Mouse (Mus musculus) gonadal fat pad, adult 2 months (tissue): ENCODE results near the gene Lcn2. TPM values are rescaled to one million over a fixed set of nuclear protein-coding genes. Genes with fewer than 3 reads are reported as not detected.
"Not testable (repeated sequence)": the region's sequence is repeated elsewhere in the genome, so short reads cannot be mapped to it uniquely, and the experiment has no call there.

ENCODE experiments used
- DNase-seq: peaks from one replicate; pipeline ENCODE4 v3.0.0-alpha.2; 2012; ENCODE audit warnings: low read depth
- polyA plus RNA-seq: library from polyadenylated mRNA; depleted of rRNA; stranded (reverse); fragments of >200 nt; gene quantifications from 2 replicates; pipeline ENCODE4 v1.2.3, GENCODE M21; 2012

Lcn2 gene
- polyA plus RNA-seq, 1 experiment, result 3,887 TPM

DNA sequence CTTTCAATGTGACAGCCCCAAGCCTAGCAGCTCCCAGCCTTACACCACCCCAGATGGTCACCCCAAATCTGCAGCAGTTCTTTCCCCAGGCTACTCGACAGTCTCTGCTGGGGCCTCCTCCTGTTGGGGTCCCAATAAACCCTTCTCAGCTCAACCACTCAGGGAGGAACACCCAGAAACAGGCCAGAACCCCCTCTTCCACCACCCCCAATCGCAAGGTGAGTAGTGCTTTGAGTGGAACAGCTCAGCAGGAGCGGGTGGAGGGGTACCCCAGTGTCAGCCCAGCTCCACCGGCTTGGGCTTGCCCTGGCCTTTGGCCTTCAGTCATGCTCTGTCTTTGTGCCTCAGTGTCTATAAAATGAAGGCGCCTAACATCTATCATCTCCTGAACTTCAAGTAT, 20.7 kb downstream of the Lcn2 start:
- no peak for DNase-seq

DNA sequence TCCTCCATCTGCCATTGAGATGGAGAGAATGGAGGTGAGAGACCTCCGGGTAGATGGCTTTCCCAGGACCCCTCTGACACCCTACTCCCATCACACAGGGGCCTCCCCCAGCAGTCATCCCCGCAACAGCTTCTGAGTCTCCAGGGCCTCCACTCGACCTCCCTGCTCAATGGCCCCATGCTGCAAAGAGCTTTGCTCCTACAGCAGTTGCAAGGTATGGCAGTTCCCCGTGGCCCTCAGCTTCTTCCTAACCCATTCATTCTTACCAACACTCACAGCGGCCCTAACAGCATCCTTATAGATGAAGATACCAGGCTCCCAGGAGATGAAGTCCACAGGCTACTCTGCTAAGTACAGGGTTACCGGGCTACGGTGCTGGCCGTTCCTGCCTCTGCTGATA, 23.9 kb downstream of the Lcn2 start:
- DNase-seq, result no peak

DNA sequence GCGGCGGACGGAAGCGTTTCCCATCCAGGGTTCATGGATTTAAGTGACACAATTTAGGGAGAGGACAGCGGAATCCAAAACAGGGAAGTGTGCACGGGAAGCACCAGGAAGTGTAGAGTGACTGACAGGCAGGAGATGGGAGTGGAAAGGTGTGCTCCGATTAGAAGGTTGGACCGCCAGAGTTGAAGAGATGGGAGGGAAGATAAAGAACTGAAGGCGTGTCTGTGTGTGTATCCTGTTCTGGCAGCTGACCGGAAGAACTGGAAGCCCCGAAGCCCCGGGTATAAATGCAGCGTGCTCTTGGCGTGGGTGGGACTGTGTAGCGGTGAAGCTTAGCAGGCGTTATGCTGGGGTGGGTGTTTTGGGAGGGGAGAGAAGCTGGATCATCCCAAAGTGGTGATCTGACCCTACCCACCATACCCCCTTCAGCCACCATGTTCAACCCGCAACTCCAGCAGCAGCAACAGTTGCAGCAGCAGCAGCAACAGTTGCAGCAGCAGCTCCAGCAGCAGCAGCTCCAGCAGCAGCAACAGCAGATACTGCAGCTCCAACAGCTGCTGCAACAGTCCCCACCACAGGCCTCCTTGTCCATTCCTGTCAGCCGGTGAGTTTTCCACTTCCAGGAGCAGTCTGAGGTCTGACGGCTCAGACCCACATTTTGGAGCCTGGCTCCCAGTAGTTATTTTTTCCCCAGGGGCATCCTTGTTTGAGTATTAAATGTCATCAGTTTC, 24.5 kb downstream of the Lcn2 start:
- no peak for DNase-seq

DNA sequence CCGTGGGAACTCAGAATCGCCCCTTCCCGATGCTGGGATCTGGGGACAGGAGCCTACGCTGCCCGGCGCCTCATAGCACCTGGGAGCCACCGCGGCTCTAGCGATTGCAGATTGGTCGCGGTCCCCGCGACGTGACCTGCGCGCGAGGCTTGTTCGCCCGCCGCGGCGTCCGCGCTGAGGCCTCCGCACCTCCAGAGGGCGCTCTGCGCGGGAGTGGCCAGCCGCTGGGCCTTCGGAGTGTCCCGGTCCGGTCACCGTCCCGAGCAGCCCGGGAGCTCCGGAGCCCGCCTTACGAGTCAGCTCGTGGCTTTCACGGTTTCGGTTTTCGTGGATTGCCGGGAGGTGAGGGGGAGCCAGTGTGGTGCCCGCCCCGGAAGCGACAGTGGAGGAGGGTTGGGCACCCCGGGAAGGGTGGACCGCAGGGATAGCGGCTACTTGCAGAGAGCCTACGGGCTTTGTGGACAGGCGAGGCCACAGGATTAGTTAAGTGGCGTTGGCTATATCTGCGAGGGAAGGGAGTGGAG, 25.2 kb downstream of the Lcn2 start:
- DNase-seq, result no peak

- not testable (repeated sequence) for DNase-seq
Measured at GRCm38 (mm10) chr2:32362274-32362673, 25.8 kb downstream of the Lcn2 start.

- no peak for DNase-seq
Measured at GRCm38 (mm10) chr2:32361437-32361836, 26.6 kb downstream of the Lcn2 start.

DNA sequence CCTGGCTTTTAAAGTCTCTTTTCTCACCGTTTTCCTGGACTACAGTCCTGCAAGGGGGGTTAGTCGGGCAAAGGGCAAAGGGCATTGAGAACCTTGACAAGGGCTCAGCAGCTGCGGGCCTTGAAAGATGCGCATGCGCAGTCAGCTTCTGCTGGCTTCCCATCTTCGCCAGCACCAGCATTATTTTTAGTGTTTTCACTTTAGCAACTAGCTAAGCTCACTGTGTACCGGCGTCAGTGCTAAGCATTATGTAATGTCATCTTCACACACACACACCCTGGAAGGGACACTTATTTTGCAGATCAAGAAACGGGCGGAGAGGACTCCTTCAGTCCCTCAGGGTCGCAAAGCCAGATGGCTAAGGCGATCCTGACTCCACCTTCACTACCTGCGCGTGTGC, 27.3 kb downstream of the Lcn2 start:
- no peak for DNase-seq

- DNase-seq, result no peak
Measured at GRCm38 (mm10) chr2:32358381-32358780, 29.7 kb downstream of the Lcn2 start.

- DNase-seq, result no peak
Measured at GRCm38 (mm10) chr2:32357710-32358109, 30.3 kb downstream of the Lcn2 start.

GRCm38 (mm10) chr2:32356216-32356615, 31.8 kb downstream of the Lcn2 start:
- DNase-seq, result no peak

DNA sequence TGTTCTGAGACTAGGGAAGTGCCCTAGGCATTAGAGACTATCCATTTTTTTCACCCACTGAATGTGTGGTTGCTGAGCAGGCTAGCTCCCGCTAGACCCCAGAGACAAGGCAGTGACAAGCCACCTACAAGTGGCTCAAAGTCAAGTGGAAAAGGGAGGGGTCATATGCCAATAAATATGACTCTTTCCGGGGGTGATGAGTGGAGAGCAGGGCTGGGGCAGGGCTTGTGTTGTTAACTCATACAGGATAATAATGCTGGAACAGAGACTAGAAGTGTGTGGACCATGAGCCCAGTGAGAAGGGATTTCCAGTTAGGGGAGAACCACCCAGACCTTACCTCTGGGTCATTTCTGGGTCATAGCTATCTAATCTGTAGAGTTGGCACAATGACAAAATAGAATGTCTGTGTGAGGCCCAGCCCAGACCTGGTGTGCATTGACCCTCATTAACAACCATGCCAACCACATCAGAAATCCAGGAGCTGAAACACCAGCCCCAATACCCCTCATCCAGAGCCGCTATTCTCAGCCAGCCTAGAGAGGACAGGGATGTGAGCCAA, 33.6 kb downstream of the Lcn2 start:
- no peak for DNase-seq

GRCm38 (mm10) chr2:32353836-32354235, 34.2 kb downstream of the Lcn2 start:
- no peak for DNase-seq

DNA sequence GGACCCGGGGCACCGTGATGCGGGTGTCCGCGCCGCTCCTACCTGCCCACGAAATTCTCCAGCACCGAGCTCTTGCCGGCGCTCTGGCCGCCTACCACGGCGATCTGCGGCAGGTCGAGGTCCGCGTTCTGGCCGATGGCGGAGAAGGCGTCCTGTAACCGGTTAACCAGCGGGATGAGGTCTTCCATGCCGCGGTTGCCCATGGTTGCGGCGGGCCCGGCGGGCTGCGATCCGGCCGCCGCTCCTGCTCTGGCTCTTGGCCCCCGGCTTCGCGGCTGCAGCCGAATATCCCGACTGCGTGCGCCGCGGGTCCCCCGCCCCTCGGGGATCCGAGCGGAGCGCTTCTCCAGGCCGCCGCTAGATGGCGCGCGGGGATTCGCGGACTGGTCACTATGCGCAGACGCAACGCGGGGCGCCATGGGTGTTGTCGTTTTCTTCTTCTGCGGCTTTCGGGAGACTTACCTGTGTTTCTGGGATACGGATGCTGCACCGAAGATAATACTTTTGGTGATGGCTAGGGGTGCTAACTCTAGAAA, 35.0 kb downstream of the Lcn2 start, which contains the start of gene Dnm1:
Gene Dnm1 (minus strand): TSS at position 332 of the 536 bp plus-strand sequence.
- DNase-seq, result no peak

DNA sequence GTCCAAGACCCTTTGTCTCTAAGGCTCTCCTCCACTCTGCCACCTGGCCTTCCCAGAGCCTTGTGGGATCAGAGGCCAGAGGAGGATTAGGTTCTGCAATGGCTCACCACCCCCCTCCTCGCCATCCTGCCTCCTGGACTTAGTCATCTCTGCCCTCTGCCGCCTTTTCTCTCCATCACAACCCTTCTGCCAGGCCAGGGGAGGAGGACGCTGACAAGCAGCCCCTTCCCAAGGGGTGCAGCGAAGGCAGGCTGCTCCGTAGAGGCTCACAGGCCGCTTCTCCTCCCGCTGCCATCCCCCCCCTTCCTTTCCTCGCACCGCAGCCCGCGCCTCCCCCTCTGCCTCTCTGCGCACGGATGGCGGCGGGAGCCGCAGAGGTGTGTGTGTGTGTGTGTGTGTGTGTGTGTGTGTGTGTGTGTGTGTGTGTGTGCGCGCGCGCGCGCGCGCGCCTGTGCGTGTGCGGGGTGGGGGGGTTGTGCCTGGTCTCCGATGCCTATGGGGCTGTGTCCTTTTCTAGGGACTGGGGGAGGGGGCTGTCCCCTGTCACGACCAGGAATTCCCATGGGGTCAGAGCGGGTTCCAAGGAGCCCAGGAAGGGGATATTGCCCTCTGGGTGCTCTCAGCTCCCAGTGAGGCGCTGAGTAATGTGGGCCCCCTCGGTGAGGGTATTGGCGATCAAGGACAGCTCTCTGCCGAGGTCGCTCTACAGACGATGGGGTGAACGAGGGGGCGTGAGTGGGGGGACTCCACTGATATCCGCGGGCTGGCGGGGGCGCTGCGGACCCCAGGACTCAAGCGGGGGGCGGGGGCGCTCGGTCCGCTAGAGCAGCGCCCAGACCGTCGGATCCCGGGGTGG, 35.7 kb downstream of the Lcn2 start, which contains the start of gene Ciz1:
Gene Ciz1 (plus strand): TSS at position 177 of the 856 bp plus-strand sequence.
- no peak for DNase-seq

GRCm38 (mm10) chr2:32351471-32351961, 36.5 kb downstream of the Lcn2 start:
- DNase-seq, result no peak

GRCm38 (mm10) chr2:32350471-32351051, 37.5 kb downstream of the Lcn2 start:
- no peak for DNase-seq

- no peak for DNase-seq
Measured at GRCm38 (mm10) chr2:32349625-32350255, 38.3 kb downstream of the Lcn2 start.

DNA sequence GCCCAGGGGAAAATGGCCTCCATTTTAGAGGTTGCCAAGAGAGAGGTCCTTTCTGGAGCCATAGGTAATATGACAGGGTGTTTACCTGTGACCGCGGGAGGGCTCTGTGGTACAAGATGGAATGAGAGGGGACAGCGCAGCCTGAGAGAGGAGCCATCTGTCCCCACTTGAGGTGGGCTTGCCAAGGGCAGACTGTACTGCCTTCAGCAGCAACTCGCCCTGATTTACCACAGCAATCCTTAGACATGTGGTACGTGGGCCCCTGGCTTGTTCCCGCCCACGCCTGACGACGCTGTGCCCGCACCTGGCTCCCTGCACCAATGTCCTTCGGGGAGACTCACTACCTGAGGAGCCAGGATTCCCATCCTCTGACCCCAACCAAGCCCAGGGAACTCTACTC, 39.7 kb downstream of the Lcn2 start:
- no peak for DNase-seq

GRCm38 (mm10) chr2:32347019-32347418, 41.0 kb downstream of the Lcn2 start:
- DNase-seq, result no peak

DNA sequence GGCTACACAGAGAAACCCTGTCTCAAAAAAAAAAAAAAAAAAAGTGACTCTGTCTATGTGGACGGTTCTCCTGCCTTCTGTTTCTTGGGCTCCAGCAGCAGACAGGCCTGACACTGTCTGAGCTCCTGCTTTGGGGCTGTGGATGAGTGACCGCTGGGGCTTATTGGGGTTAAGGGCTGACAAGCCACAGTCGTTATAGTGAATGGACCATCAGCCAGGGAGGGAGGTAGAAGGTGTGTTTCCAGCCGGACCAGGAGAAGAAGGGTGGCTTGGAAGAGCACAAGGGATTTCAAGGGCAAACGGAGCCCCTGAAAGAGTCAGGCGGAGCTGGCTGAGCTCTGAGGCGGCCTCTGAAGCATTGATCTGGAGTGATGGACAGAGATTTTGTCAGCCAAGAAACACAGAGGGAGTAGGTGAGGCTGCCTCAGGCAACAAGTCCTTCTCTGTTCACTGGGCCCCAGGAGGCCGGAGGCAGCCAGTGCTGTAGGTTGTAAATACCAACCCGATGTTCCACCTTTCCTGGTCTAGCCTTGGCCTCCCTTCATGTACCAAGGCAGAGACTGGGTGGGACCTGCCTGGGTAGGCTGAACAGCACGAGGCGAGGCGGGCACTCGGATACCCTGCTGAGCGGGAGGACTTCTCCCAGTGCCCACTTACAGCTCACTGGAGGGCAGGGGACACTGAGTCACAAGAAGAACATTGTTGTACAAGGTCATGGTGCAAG, 43.3 kb downstream of the Lcn2 start:
- DNase-seq, result no peak
